Mouse (Mus musculus): ENCODE measurements around the gene Anks1b.

Anks1b gene

GRCm38 (mm10) chr10:90808616-90809310 lies 935.5 kb downstream of the Anks1b start:
- DNase-seq (ENCODE audit: low read depth, low spot score) = no peak

- DNase-seq (ENCODE audit: low read depth, low spot score) = peak; percentile 65
Observed at GRCm38 (mm10) chr10:90809911-90810590, 936.7 kb downstream of the Anks1b start.

- DNase-seq (ENCODE audit: low read depth, low spot score) = no peak
Observed at GRCm38 (mm10) chr10:90811446-90811845, 938.1 kb downstream of the Anks1b start.

- no peak for DNase-seq (ENCODE audit: low read depth, low spot score)
Observed at GRCm38 (mm10) chr10:90813326-90813725, 940.0 kb downstream of the Anks1b start.

GRCm38 (mm10) chr10:90814412-90814811 lies 941.1 kb downstream of the Anks1b start:
- peak; percentile 96 for DNase-seq (ENCODE audit: low read depth, low spot score)

GRCm38 (mm10) chr10:90818246-90818937 lies 945.1 kb downstream of the Anks1b start:
- DNase-seq (ENCODE audit: low read depth, low spot score) = no peak

- DNase-seq (ENCODE audit: low read depth, low spot score) = no peak
Observed at GRCm38 (mm10) chr10:90823438-90823837, 950.1 kb downstream of the Anks1b start.

- DNase-seq (ENCODE audit: low read depth, low spot score) = peak; percentile 76
Observed at GRCm38 (mm10) chr10:90824692-90825091, 951.4 kb downstream of the Anks1b start.

- no peak for DNase-seq (ENCODE audit: low read depth, low spot score)
Observed at GRCm38 (mm10) chr10:90826939-90827338, 953.6 kb downstream of the Anks1b start.

- DNase-seq (ENCODE audit: low read depth, low spot score) = peak; percentile 72
Observed at GRCm38 (mm10) chr10:90828581-90829393, 955.5 kb downstream of the Anks1b start.

- peak; percentile 81 for DNase-seq (ENCODE audit: low read depth, low spot score)
Observed at GRCm38 (mm10) chr10:90829394-90830267, 956.3 kb downstream of the Anks1b start.

- no peak for DNase-seq (ENCODE audit: low read depth, low spot score)
Observed at GRCm38 (mm10) chr10:90830268-90830585, 956.9 kb downstream of the Anks1b start.

GRCm38 (mm10) chr10:90830591-90831287 lies 957.4 kb downstream of the Anks1b start:
- DNase-seq (ENCODE audit: low read depth, low spot score) = peak; percentile 76

GRCm38 (mm10) chr10:90831288-90831626 lies 957.9 kb downstream of the Anks1b start:
- DNase-seq (ENCODE audit: low read depth, low spot score) = peak; percentile 53

- peak; percentile 84 for DNase-seq (ENCODE audit: low read depth, low spot score)
Observed at GRCm38 (mm10) chr10:90834306-90834705, 961.0 kb downstream of the Anks1b start.

GRCm38 (mm10) chr10:90835195-90835594 lies 961.9 kb downstream of the Anks1b start:
- DNase-seq (ENCODE audit: low read depth, low spot score) = peak; percentile 84

- DNase-seq (ENCODE audit: low read depth, low spot score) = no peak
Observed at GRCm38 (mm10) chr10:90839611-90840335, 966.5 kb downstream of the Anks1b start.

GRCm38 (mm10) chr10:90842398-90842797 lies 969.1 kb downstream of the Anks1b start:
- DNase-seq (ENCODE audit: low read depth, low spot score) = peak; percentile 68

GRCm38 (mm10) chr10:90851077-90851476 lies 977.8 kb downstream of the Anks1b start:
- no peak for DNase-seq (ENCODE audit: low read depth, low spot score)

GRCm38 (mm10) chr10:90851999-90852398 lies 978.7 kb downstream of the Anks1b start:
- no peak for DNase-seq (ENCODE audit: low read depth, low spot score)

All from brain, adult 2 months (tissue).